ENCODE assay signal across 8 mouse cellular contexts in the genomic region with DNA sequence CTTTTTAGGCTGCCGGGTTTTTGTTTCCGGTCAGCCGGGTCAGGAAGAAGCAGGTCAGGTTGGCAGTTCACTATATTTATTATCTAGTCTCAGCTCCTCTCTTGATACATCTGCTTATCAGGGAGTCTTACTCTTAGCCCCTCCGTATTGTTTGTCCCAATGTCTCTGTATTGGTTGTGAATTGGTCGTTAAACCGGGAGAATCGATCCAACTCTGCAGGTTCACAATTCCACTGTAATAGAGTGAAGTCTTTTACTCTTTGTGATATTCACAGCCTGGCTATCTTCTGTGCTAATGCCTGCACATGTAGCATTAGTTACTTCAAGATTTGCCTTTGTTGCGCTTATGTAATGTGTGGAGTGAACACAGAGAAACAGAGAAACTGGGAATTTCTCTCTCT. TPM values are rescaled to one million over a fixed set of nuclear protein-coding genes. Genes with fewer than 3 reads are reported as not detected.
DNase-seq lines count a peak whose midpoint lies in the region; ATAC-seq and TF ChIP-seq lines count a peak whose summit lies in the region.

No protein-coding gene starts in this region.

- H3K4me1 ChIP-seq in lung, postnatal 0 days (ENCODE audit: insufficient read depth, low read depth, low read length) = no peaks in the 10 kb centered on the region
- peaks cover 8% of the 10 kb centered on the region for H3K4me1 ChIP-seq in forebrain, embryonic 15.5 days
- peaks cover 26% of the 10 kb centered on the region for H3K4me1 ChIP-seq in limb, embryonic 13.5 days
- peaks cover 9% of the 10 kb centered on the region for H3K4me1 ChIP-seq in neural tube, embryonic 15.5 days

- H3K27me3 ChIP-seq in lung, postnatal 0 days (replicated peaks; ENCODE audit: insufficient read depth, low read length) = no peaks in the 10 kb centered on the region
- H3K27me3 ChIP-seq in forebrain, embryonic 15.5 days = no peaks in the 10 kb centered on the region
- no peaks in the 10 kb centered on the region for H3K27me3 ChIP-seq in limb, embryonic 13.5 days
- no peaks in the 10 kb centered on the region for H3K27me3 ChIP-seq in neural tube, embryonic 15.5 days (replicated peaks)

- TF ChIP-seq EP300 in lung, postnatal 0 days (IDR thresholded peaks at IDR 0.05) = no peak

- no peaks in the 10 kb centered on the region for H3K36me3 ChIP-seq in lung, postnatal 0 days (ENCODE audit: insufficient read depth, low read length)
- H3K36me3 ChIP-seq in forebrain, embryonic 15.5 days = peaks cover 13% of the 10 kb centered on the region; the same call in 1 of the 2 replicates
- H3K36me3 ChIP-seq in limb, embryonic 13.5 days = peaks cover 21% of the 10 kb centered on the region
- peaks cover 14% of the 10 kb centered on the region for H3K36me3 ChIP-seq in neural tube, embryonic 15.5 days

- ATAC-seq in lung, postnatal 0 days = no peak
- no peak for ATAC-seq in forebrain, embryonic 15.5 days (replicated peaks)
- no peak for ATAC-seq in limb, embryonic 13.5 days (ENCODE audit: low FRiP score, low read depth)
- ATAC-seq in neural tube, embryonic 15.5 days (ENCODE audit: low FRiP score) = no peak
- ATAC-seq in granulocyte monocyte progenitor cell, adult 5-6 weeks (replicated peaks; ENCODE audit: poor library complexity, severe bottlenecking) = no peak

- 57% methylated on average over 8 of the region's 8 CpGs for WGBS in lung, postnatal 0 days
- WGBS in forebrain, embryonic 15.5 days = 66% methylated on average over 8 of the region's 8 CpGs
- 66% methylated on average over 8 of the region's 8 CpGs for WGBS in limb, embryonic 13.5 days
- 57% methylated on average over 8 of the region's 8 CpGs for WGBS in neural tube, embryonic 15.5 days

- no peak for DNase-seq in lung, postnatal 0 days (ENCODE audit: low spot score)
- DNase-seq in lung, postnatal 36 days = no peak
- no peak for DNase-seq in thymus, postnatal 25 days
- no peak for DNase-seq in urinary bladder, postnatal 25 days (ENCODE audit: low spot score)

- no peak for TF ChIP-seq CTCF in lung, postnatal 0 days (IDR thresholded peaks at IDR 0.05)

- H3K4me2 ChIP-seq in lung, postnatal 0 days (replicated peaks; ENCODE audit: low read depth, low read length) = peak overlapping the region; percentile 73
- peak overlapping the region; percentile 72 for H3K4me2 ChIP-seq in forebrain, embryonic 15.5 days (replicated peaks)
- H3K4me2 ChIP-seq in limb, embryonic 13.5 days (replicated peaks) = peak overlapping the region; percentile 74
- H3K4me2 ChIP-seq in neural tube, embryonic 15.5 days = peak overlapping the region; percentile 77

- no peaks in the 10 kb centered on the region for H3K9me3 ChIP-seq in lung, postnatal 0 days (ENCODE audit: low read length)
- no peaks in the 10 kb centered on the region for H3K9me3 ChIP-seq in forebrain, embryonic 15.5 days
- no peaks in the 10 kb centered on the region for H3K9me3 ChIP-seq in limb, embryonic 13.5 days
- H3K9me3 ChIP-seq in neural tube, embryonic 15.5 days (replicated peaks) = no peaks in the 10 kb centered on the region

- peak overlapping the region; percentile 58 for H3K4me3 ChIP-seq in lung, postnatal 0 days (ENCODE audit: low read depth, low read length)
- peak overlapping the region; percentile 93 for H3K4me3 ChIP-seq in forebrain, embryonic 15.5 days
- peak overlapping the region; percentile 64 for H3K4me3 ChIP-seq in limb, embryonic 13.5 days
- peak overlapping the region; percentile 60 for H3K4me3 ChIP-seq in neural tube, embryonic 15.5 days (replicated peaks)

- peak overlapping the region; percentile 100 for H3K27ac ChIP-seq in lung, postnatal 0 days (ENCODE audit: low read length)
- H3K27ac ChIP-seq in forebrain, embryonic 15.5 days (replicated peaks) = no peak overlapping the region
- no peak overlapping the region for H3K27ac ChIP-seq in limb, embryonic 13.5 days
- no peak overlapping the region for H3K27ac ChIP-seq in neural tube, embryonic 15.5 days (replicated peaks)

- H3K9ac ChIP-seq in lung, postnatal 0 days (replicated peaks; ENCODE audit: low read depth) = peak overlapping the region; percentile 86
- H3K9ac ChIP-seq in forebrain, embryonic 15.5 days (replicated peaks) = peak overlapping the region; percentile 99
- peak overlapping the region; percentile 89 for H3K9ac ChIP-seq in limb, embryonic 13.5 days
- peak overlapping the region; percentile 82 for H3K9ac ChIP-seq in neural tube, embryonic 15.5 days (replicated peaks)

RNA-seq across cellular contexts. Expression of a gene that starts 1.4 kb away (rescaled TPM):
- polyA plus RNA-seq in lung, postnatal 0 days (2015; fragmentation: Nextera tagmentation; extraction: Ambion mirVana) = 16.7 and 19.9 TPM in 2 replicates
- polyA plus RNA-seq in forebrain, embryonic 15.5 days (2015; fragmentation: Nextera tagmentation; extraction: Ambion mirVana) = 11.4 and 13.8 TPM in 2 replicates
- 15.7 and 17.9 TPM in 2 replicates for polyA plus RNA-seq in limb, embryonic 13.5 days (2015; fragmentation: Nextera tagmentation; extraction: Ambion mirVana)
- polyA plus RNA-seq in neural tube, embryonic 15.5 days (2015; fragmentation: Nextera tagmentation; extraction: Ambion mirVana) = 8.9 and 13.0 TPM in 2 replicates
- 35.6 and 51.0 TPM in 2 replicates for total RNA-seq in granulocyte monocyte progenitor cell, adult 5-6 weeks (2014; fragmentation: Nextera tagmentation)
- 26.2 and 29.0 TPM in 2 replicates for total RNA-seq in granulocyte monocyte progenitor cell, adult 5-6 weeks (2017)

RNA-seq across cellular contexts. Expression of a gene that starts 57.5 kb away (rescaled TPM):
- 7.6 and 10.4 TPM in 2 replicates for polyA plus RNA-seq in lung, postnatal 0 days (2015; fragmentation: Nextera tagmentation; extraction: Ambion mirVana)
- polyA plus RNA-seq in forebrain, embryonic 15.5 days (2015; fragmentation: Nextera tagmentation; extraction: Ambion mirVana) = 23.5 and 24.4 TPM in 2 replicates
- 28.6 and 29.9 TPM in 2 replicates for polyA plus RNA-seq in limb, embryonic 13.5 days (2015; fragmentation: Nextera tagmentation; extraction: Ambion mirVana)
- 19.5 and 20.6 TPM in 2 replicates for polyA plus RNA-seq in neural tube, embryonic 15.5 days (2015; fragmentation: Nextera tagmentation; extraction: Ambion mirVana)
- total RNA-seq in granulocyte monocyte progenitor cell, adult 5-6 weeks (2014; fragmentation: Nextera tagmentation) = 0.09 and 1.2 TPM in 2 replicates
- 0.57 and 1.0 TPM in 2 replicates for total RNA-seq in granulocyte monocyte progenitor cell, adult 5-6 weeks (2017)
